20 mouse cellular contexts compared by ENCODE assay signal in the genomic region with DNA sequence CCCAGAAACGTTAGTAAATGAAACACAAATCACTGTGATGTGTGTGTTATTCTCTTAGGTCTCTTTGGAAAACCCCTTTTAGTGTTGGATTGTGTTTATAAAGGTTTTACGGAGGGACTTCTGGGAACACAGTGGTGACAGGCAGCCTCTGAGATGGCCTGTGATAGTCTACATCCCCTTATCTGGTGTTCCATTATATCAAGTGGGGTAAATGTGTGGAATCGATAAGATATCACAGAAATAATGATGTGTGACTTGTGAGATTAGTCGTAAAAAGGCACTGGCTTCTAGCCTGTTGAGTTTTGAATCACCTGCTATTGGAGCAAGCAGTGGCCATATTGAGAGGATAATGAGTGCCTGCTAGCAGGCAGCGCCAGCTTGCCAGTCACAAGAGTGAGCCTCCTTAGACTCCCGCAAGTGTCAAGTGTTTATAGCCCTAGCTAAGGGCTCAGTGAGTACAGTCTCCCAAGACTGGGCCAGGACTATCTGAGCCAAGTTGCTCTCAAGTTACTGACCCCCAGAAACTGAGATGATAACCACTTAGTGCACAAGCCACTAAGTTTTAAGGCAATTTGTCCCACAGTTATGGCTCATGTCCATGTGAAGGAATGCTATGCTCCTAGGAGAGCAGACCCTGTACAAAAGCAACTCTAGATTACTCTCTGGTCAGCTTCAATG.
DNase-seq lines count a peak whose midpoint lies in the region; ATAC-seq and TF ChIP-seq lines count a peak whose summit lies in the region.
"Had no signal": no experiment of that assay in that cellular context is flagged by ENCODE, and none has a peak within 500 bp of the region (broad histone marks: within the 10 kb centered on the region; RNA-seq: fewer than 3 reads in every experiment).

No protein-coding gene starts in this region.

- intact Hi-C loops in heart, postnatal 10 days (cut with DNase I): no loop called here

- no peak for TF ChIP-seq EP300 in lung, postnatal 0 days (IDR thresholded peaks at IDR 0.05)

- WGBS in heart, embryonic 10.5 days: 67% methylated on average over 6 of the region's 6 CpGs
- 64% methylated on average over 6 of the region's 6 CpGs for WGBS in lung, postnatal 0 days

- no peaks in the 10 kb centered on the region for H3K9me3 ChIP-seq in heart, embryonic 10.5 days
- no peaks in the 10 kb centered on the region for H3K9me3 ChIP-seq in lung, postnatal 0 days (ENCODE audit: low read length)
- H3K9me3 ChIP-seq: embryonic facial prominence, embryonic 10.5 days; forebrain, embryonic 12.5 days; heart, embryonic 13.5 days; hindbrain, embryonic 15.5 days had no signal

- ATAC-seq in lung, postnatal 0 days: peak; percentile 43; the same call in 1 of the 2 replicates
- 0 out of 2 replicates have a peak, but pooled peaks have one; percentile 20 for ATAC-seq in erythroid progenitor cell, adult 5-6 weeks (replicated peaks; ENCODE audit: low FRiP score, poor library complexity, severe bottlenecking)
- ATAC-seq in megakaryocyte-erythroid progenitor cell, adult 5-6 weeks (replicated peaks; ENCODE audit: low FRiP score, low TSS enrichment, poor library complexity, severe bottlenecking): peak; percentile 59; the same call in 1 of the 2 replicates
- ATAC-seq: activated CD4-positive, CD25-positive, alpha-beta regulatory T cell, adult 4 months; intestine, postnatal 0 days had no signal

- no peak overlapping the region for H3K4me2 ChIP-seq in lung, postnatal 0 days (replicated peaks; ENCODE audit: low read depth, low read length)
- H3K4me2 ChIP-seq: forebrain, embryonic 12.5 days; heart, embryonic 13.5 days; hindbrain, embryonic 15.5 days had no signal

- peaks cover 4% of the 10 kb centered on the region; the same call in 1 of the 2 replicates for H3K36me3 ChIP-seq in heart, embryonic 10.5 days
- H3K36me3 ChIP-seq in lung, postnatal 0 days (ENCODE audit: insufficient read depth, low read length): 0 out of 2 replicates have a peak, but pooled peaks cover 6% of the 10 kb centered on the region
- H3K36me3 ChIP-seq: hindbrain, embryonic 15.5 days had no signal

- no peak for TF ChIP-seq CTCF in lung, postnatal 0 days (IDR thresholded peaks at IDR 0.05)

- no peak overlapping the region for H3K4me3 ChIP-seq in heart, embryonic 10.5 days
- H3K4me3 ChIP-seq in lung, postnatal 0 days (ENCODE audit: low read depth, low read length): no peak overlapping the region
- H3K4me3 ChIP-seq: embryonic facial prominence, embryonic 10.5 days; forebrain, embryonic 12.5 days; heart, embryonic 13.5 days; hindbrain, embryonic 15.5 days had no signal

- no peak overlapping the region for H3K9ac ChIP-seq in lung, postnatal 0 days (replicated peaks; ENCODE audit: low read depth)
- H3K9ac ChIP-seq: forebrain, embryonic 12.5 days; heart, embryonic 13.5 days; hindbrain, embryonic 15.5 days had no signal

- DNase-seq in heart, embryonic 10.5 days (ENCODE audit: low spot score): peak; percentile 61
- DNase-seq in heart, postnatal 10 days: no peak
- no peak for DNase-seq in lung, postnatal 0 days (ENCODE audit: low spot score)
- DNase-seq in lung, adult 18-20 months: no peak
- DNase-seq in kidney, adult 11 months: no peak
- DNase-seq: adrenal gland, postnatal 14 days; cerebellum, adult 18-20 months; cerebellum, postnatal 36 days; heart, postnatal 4 days; layer of hippocampus, postnatal 36 days; right cerebral cortex, postnatal 4 days; thymus, postnatal 25 days had no signal

- no peak overlapping the region for H3K27ac ChIP-seq in heart, embryonic 10.5 days
- 0 out of 2 replicates have a peak overlapping the region, but pooled peaks have one; percentile 20 for H3K27ac ChIP-seq in lung, postnatal 0 days (ENCODE audit: low read length)
- H3K27ac ChIP-seq: embryonic facial prominence, embryonic 10.5 days; forebrain, embryonic 12.5 days; heart, embryonic 13.5 days; hindbrain, embryonic 15.5 days had no signal

- no peaks in the 10 kb centered on the region for H3K27me3 ChIP-seq in heart, embryonic 10.5 days (ENCODE audit: insufficient read depth, poor library complexity, severe bottlenecking)
- H3K27me3 ChIP-seq in lung, postnatal 0 days (replicated peaks; ENCODE audit: insufficient read depth, low read length): no peaks in the 10 kb centered on the region
- H3K27me3 ChIP-seq: forebrain, embryonic 12.5 days; heart, embryonic 13.5 days; hindbrain, embryonic 15.5 days had no signal

- H3K4me1 ChIP-seq in heart, embryonic 10.5 days: peaks cover 61% of the 10 kb centered on the region
- peaks cover 17% of the 10 kb centered on the region; the same call in 1 of the 2 replicates for H3K4me1 ChIP-seq in lung, postnatal 0 days (ENCODE audit: insufficient read depth, low read depth, low read length)
